Mouse (Mus musculus): ENCODE results near the gene Arfip1.

- TF ChIP-seq POLR2A (IDR thresholded peaks at IDR 0.05; ENCODE audit: borderline replicate concordance, insufficient read depth, low read length): no peak
- TF ChIP-seq CTCF (IDR thresholded peaks at IDR 0.05; ENCODE audit: borderline replicate concordance, insufficient read depth, low read depth, low read length): no peak
Measured at GRCm38 (mm10) chr3:84618627-84619026, 36.2 kb upstream of the Arfip1 start.
